Mouse (Mus musculus): ENCODE data around the gene 4930469K13Rik. TPM values are rescaled to one million over a fixed set of nuclear protein-coding genes. Genes with fewer than 3 reads are reported as not detected.

Gene 4930469K13Rik
- polyA plus RNA-seq, 1 experiment: not detected

GRCm38 (mm10) chr11:34118319-34118718 is 20.0 kb upstream of the 4930469K13Rik start:
- Histone ChIP-seq H3K4me1 (ENCODE audit: control insufficient read depth, insufficient read depth, low read length) (no peaks in the 10 kb centered on the region), H3K27ac (ENCODE audit: control insufficient read depth, insufficient read depth, low read depth, low read length, poor library complexity) (no peak overlapping the region), H3K4me3 (replicated peaks; ENCODE audit: control insufficient read depth, low read depth, low read length) (no peak overlapping the region)
- TF ChIP-seq CTCF (IDR thresholded peaks at IDR 0.05; ENCODE audit: control insufficient read depth, insufficient read depth, low read length) (no peak), POLR2A (IDR thresholded peaks at IDR 0.05; ENCODE audit: borderline replicate concordance, control insufficient read depth, low read depth, low read length) (no peak)
- 48% methylated on average over 3 of the region's 3 CpGs for WGBS

GRCm38 (mm10) chr11:34117581-34117980 is 19.2 kb upstream of the 4930469K13Rik start:
- H3K4me3 ChIP-seq (replicated peaks; ENCODE audit: control insufficient read depth, low read depth, low read length): no peak overlapping the region
- WGBS: 51% methylated on average over 3 of the region's 3 CpGs
- no peaks in the 10 kb centered on the region for H3K4me1 ChIP-seq (ENCODE audit: control insufficient read depth, insufficient read depth, low read length)
- no peak overlapping the region for H3K27ac ChIP-seq (ENCODE audit: control insufficient read depth, insufficient read depth, low read depth, low read length, poor library complexity)
- no peak for TF ChIP-seq CTCF (IDR thresholded peaks at IDR 0.05; ENCODE audit: control insufficient read depth, insufficient read depth, low read length)
- no peak for TF ChIP-seq POLR2A (IDR thresholded peaks at IDR 0.05; ENCODE audit: borderline replicate concordance, control insufficient read depth, low read depth, low read length)

GRCm38 (mm10) chr11:34116572-34117135 is 18.3 kb upstream of the 4930469K13Rik start:
- H3K27ac ChIP-seq (ENCODE audit: control insufficient read depth, insufficient read depth, low read depth, low read length, poor library complexity): no peak overlapping the region
- no peaks in the 10 kb centered on the region for H3K4me1 ChIP-seq (ENCODE audit: control insufficient read depth, insufficient read depth, low read length)
- TF ChIP-seq CTCF (IDR thresholded peaks at IDR 0.05; ENCODE audit: control insufficient read depth, insufficient read depth, low read length): no peak
- TF ChIP-seq POLR2A (IDR thresholded peaks at IDR 0.05; ENCODE audit: borderline replicate concordance, control insufficient read depth, low read depth, low read length): no peak
- H3K4me3 ChIP-seq (replicated peaks; ENCODE audit: control insufficient read depth, low read depth, low read length): no peak overlapping the region
- WGBS: 0% methylated on average over 2 of the region's 2 CpGs

GRCm38 (mm10) chr11:34113760-34114159 is 15.4 kb upstream of the 4930469K13Rik start:
- no peak overlapping the region for H3K4me3 ChIP-seq (replicated peaks; ENCODE audit: control insufficient read depth, low read depth, low read length)
- no peaks in the 10 kb centered on the region for H3K4me1 ChIP-seq (ENCODE audit: control insufficient read depth, insufficient read depth, low read length)
- WGBS: 73% methylated on average over 2 of the region's 2 CpGs
- no peak overlapping the region for H3K27ac ChIP-seq (ENCODE audit: control insufficient read depth, insufficient read depth, low read depth, low read length, poor library complexity)
- TF ChIP-seq POLR2A (IDR thresholded peaks at IDR 0.05; ENCODE audit: borderline replicate concordance, control insufficient read depth, low read depth, low read length) (no peak), CTCF (IDR thresholded peaks at IDR 0.05; ENCODE audit: control insufficient read depth, insufficient read depth, low read length) (no peak)

- TF ChIP-seq CTCF (IDR thresholded peaks at IDR 0.05; ENCODE audit: control insufficient read depth, insufficient read depth, low read length) (no peak), POLR2A (IDR thresholded peaks at IDR 0.05; ENCODE audit: borderline replicate concordance, control insufficient read depth, low read depth, low read length) (no peak)
- Histone ChIP-seq H3K4me1 (ENCODE audit: control insufficient read depth, insufficient read depth, low read length) (no peaks in the 10 kb centered on the region), H3K27ac (ENCODE audit: control insufficient read depth, insufficient read depth, low read depth, low read length, poor library complexity) (no peak overlapping the region), H3K4me3 (replicated peaks; ENCODE audit: control insufficient read depth, low read depth, low read length) (no peak overlapping the region)
- WGBS: 72% methylated on average over 4 of the region's 4 CpGs
These were observed 14.5 kb upstream of the 4930469K13Rik start for GRCm38 (mm10) chr11:34112781-34113380.

GRCm38 (mm10) chr11:34111940-34112339 is 13.6 kb upstream of the 4930469K13Rik start:
- Histone ChIP-seq H3K4me3 (replicated peaks; ENCODE audit: control insufficient read depth, low read depth, low read length) (no peak overlapping the region), H3K4me1 (ENCODE audit: control insufficient read depth, insufficient read depth, low read length) (no peaks in the 10 kb centered on the region), H3K27ac (ENCODE audit: control insufficient read depth, insufficient read depth, low read depth, low read length, poor library complexity) (no peak overlapping the region)
- no peak for TF ChIP-seq POLR2A (IDR thresholded peaks at IDR 0.05; ENCODE audit: borderline replicate concordance, control insufficient read depth, low read depth, low read length)
- TF ChIP-seq CTCF (IDR thresholded peaks at IDR 0.05; ENCODE audit: control insufficient read depth, insufficient read depth, low read length): no peak
- 64% methylated on average over 7 of the region's 7 CpGs for WGBS

- Histone ChIP-seq H3K27ac (ENCODE audit: control insufficient read depth, insufficient read depth, low read depth, low read length, poor library complexity) (no peak overlapping the region), H3K4me1 (ENCODE audit: control insufficient read depth, insufficient read depth, low read length) (no peaks in the 10 kb centered on the region), H3K4me3 (replicated peaks; ENCODE audit: control insufficient read depth, low read depth, low read length) (no peak overlapping the region)
- no peak for TF ChIP-seq CTCF (IDR thresholded peaks at IDR 0.05; ENCODE audit: control insufficient read depth, insufficient read depth, low read length)
- no peak for TF ChIP-seq POLR2A (IDR thresholded peaks at IDR 0.05; ENCODE audit: borderline replicate concordance, control insufficient read depth, low read depth, low read length)
- WGBS: 85% methylated on average over 1 of the region's 1 CpGs
These were observed 10.9 kb upstream of the 4930469K13Rik start for GRCm38 (mm10) chr11:34109260-34109659.

GRCm38 (mm10) chr11:34104919-34105318 is 6.6 kb upstream of the 4930469K13Rik start:
- Histone ChIP-seq H3K4me1 (ENCODE audit: control insufficient read depth, insufficient read depth, low read length) (no peaks in the 10 kb centered on the region), H3K4me3 (replicated peaks; ENCODE audit: control insufficient read depth, low read depth, low read length) (no peak overlapping the region), H3K27ac (ENCODE audit: control insufficient read depth, insufficient read depth, low read depth, low read length, poor library complexity) (no peak overlapping the region)
- TF ChIP-seq CTCF (IDR thresholded peaks at IDR 0.05; ENCODE audit: control insufficient read depth, insufficient read depth, low read length) (no peak), POLR2A (IDR thresholded peaks at IDR 0.05; ENCODE audit: borderline replicate concordance, control insufficient read depth, low read depth, low read length) (no peak)
- 72% methylated on average over 1 of the region's 1 CpGs for WGBS
